Mouse (Mus musculus) liver, embryonic 14.5 days (tissue): ENCODE data around the gene Six3.

ENCODE experiments used
- CTCF ChIP-seq: IDR thresholded peaks from 2 replicates; pipeline ENCODE4 v1.5.1; 2016; ENCODE audit warnings: antibody characterized with exemption, low read depth, control low read depth
- EP300 ChIP-seq: IDR thresholded peaks from 2 replicates; pipeline ENCODE4 v1.6.1; 2016; ENCODE audit warnings: antibody characterized with exemption, low read depth

DNA sequence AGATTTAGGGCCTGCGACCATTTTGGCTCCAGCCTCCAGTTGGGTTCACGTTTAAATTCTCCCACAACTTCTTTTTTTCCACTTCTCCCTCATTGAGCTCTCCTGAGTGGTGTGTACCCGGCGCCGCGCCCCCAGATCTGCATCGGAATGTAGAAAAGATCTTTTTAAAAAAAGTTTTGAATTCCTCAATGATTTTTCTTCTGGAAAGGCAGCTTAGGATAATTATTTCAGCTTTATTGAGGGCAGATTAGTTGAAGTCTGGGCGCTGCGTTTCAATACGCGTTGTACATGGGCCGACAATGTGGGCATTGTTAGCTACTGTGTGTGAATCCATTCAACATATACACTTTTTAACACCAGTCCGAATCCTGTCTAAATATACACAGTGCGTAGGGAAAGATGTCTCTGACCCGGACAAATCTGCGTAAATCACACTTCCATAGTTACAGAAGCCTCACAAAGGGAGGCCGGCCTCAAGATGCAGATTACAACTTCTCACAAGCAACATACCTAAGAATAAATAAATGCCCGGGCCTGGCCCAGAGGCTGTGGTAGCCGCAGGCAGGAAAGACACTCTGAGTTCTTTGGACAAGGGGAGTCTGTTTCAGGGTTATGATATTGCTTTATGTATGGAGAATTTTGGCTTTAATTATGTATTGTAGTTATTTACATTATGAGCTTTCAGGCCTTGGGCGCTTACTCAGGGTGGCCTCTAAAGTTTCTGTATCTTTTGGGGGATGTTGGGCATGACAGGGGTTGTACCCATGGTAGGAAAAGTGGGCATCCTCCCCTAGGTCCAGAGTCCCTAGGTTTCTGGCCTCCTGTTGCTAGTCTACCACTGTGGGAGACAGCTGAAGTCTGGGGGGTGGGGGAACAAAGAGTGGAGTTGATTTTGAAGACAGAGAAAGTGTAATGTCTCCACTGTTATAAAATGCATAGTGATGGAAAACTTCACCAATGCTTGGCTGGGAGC is 6.0 kb downstream of the Six3 start:
- TF ChIP-seq EP300 (no peak), CTCF (no peak)
